Mouse (Mus musculus): ENCODE data around the gene Tas2r113. TPM values are rescaled to one million over a fixed set of nuclear protein-coding genes. Genes with fewer than 3 reads are reported as not detected.
"Not testable (repeated sequence)": the region's sequence is repeated elsewhere in the genome, so short reads cannot be mapped to it uniquely, and the experiment has no call there.

Gene Tas2r113
- polyA plus RNA-seq (2015; fragmentation: Nextera tagmentation; extraction: Ambion mirVana), result not detected in 2 replicates

GRCm38 (mm10) chr6:132892711-132893110 lies at the start of gene Tas2r113:
Gene Tas2r113, plus strand, starts transcription at chr6:132893011.
- Histone ChIP-seq H3K9ac (replicated peaks; ENCODE audit: low read depth) (no peak within 1 kb of the TSS), H3K27ac (ENCODE audit: low read length) (no peak within 1 kb of the TSS), H3K4me1 (ENCODE audit: insufficient read depth, low read depth, low read length) (no peaks in the 10 kb centered on the region), H3K36me3 (ENCODE audit: insufficient read depth, low read length) (no peaks in the 10 kb centered on the region), H3K9me3 (ENCODE audit: low read length) (no peaks in the 10 kb centered on the region), H3K27me3 (replicated peaks; ENCODE audit: insufficient read depth, low read length) (no peaks in the 10 kb centered on the region), H3K4me2 (replicated peaks; ENCODE audit: low read depth, low read length) (no peak within 1 kb of the TSS), H3K4me3 (ENCODE audit: low read depth, low read length) (no peak within 1 kb of the TSS)
- DNase-seq (ENCODE audit: low spot score) (no peak), ATAC-seq (no peak)
- no peak for TF ChIP-seq CTCF (IDR thresholded peaks at IDR 0.05)
- no peak for TF ChIP-seq EP300 (IDR thresholded peaks at IDR 0.05)
- WGBS, result 61% methylated on average over 1 of the region's 1 CpGs

DNA sequence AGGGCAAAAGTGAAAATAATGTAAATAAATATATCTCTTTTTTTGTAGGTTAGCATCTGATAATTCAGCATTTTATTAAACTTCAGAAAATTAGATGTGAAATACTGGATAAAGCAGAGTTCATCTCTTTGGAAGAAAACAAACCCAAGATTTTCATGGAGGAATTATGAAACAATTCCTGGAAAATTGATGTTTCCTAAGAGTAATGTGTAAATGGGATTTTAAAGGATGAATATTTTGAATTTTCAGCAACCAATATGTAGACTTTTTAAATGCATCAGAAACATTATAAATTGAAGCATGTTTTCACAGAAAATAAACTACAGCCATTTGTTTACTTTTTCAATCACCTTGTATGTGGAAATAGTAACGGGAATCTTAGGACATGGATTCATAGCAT lies 46.0 kb upstream of the Tas2r113 start, which contains the start of gene Tas2r123:
Gene Tas2r123, plus strand, starts transcription at position 301 of the 400 bp plus-strand sequence.
- DNase-seq (ENCODE audit: low spot score), result no peak
- H3K4me1 ChIP-seq (ENCODE audit: insufficient read depth, low read depth, low read length), result no peaks in the 10 kb centered on the region
- no peaks in the 10 kb centered on the region for H3K27me3 ChIP-seq (replicated peaks; ENCODE audit: insufficient read depth, low read length)
- H3K4me3 ChIP-seq (ENCODE audit: low read depth, low read length), result no peak within 1 kb of the TSS
- no peaks in the 10 kb centered on the region for H3K36me3 ChIP-seq (ENCODE audit: insufficient read depth, low read length)
- no peak within 1 kb of the TSS for H3K9ac ChIP-seq (replicated peaks; ENCODE audit: low read depth)
- ATAC-seq, result no peak
- H3K27ac ChIP-seq (ENCODE audit: low read length), result no peak within 1 kb of the TSS
- H3K4me2 ChIP-seq (replicated peaks; ENCODE audit: low read depth, low read length), result no peak within 1 kb of the TSS
- TF ChIP-seq CTCF (IDR thresholded peaks at IDR 0.05), result no peak
- no peak for TF ChIP-seq EP300 (IDR thresholded peaks at IDR 0.05)
- WGBS, result 57% methylated on average over 1 of the region's 1 CpGs
- H3K9me3 ChIP-seq (ENCODE audit: low read length), result no peaks in the 10 kb centered on the region

DNA sequence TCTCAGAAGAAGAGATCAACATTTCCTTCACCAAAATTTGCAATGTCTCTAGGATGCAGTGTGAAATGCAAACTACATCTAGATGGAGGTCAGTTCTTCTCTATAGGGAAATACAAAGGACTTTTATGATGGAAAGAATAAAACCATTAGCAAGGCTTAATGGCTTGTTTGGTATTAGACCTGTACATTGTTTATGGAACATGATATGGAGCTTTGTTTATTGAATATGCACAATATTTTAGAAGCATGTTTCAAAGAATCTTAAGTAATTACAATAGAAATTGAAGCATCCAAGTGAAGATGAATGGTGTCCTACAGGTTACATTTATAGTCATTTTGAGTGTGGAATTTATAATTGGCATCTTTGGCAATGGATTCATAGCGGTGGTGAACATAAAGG lies 37.7 kb upstream of the Tas2r113 start, which contains the start of gene Tas2r116:
Gene Tas2r116, plus strand, starts transcription at position 301 of the 400 bp plus-strand sequence.
- Histone ChIP-seq H3K27ac (ENCODE audit: low read length) (no peak within 1 kb of the TSS), H3K4me3 (ENCODE audit: low read depth, low read length) (no peak within 1 kb of the TSS), H3K36me3 (ENCODE audit: insufficient read depth, low read length) (no peaks in the 10 kb centered on the region), H3K4me1 (ENCODE audit: insufficient read depth, low read depth, low read length) (no peaks in the 10 kb centered on the region), H3K4me2 (replicated peaks; ENCODE audit: low read depth, low read length) (no peak within 1 kb of the TSS), H3K9me3 (ENCODE audit: low read length) (no peaks in the 10 kb centered on the region), H3K9ac (replicated peaks; ENCODE audit: low read depth) (no peak within 1 kb of the TSS), H3K27me3 (replicated peaks; ENCODE audit: insufficient read depth, low read length) (no peaks in the 10 kb centered on the region)
- TF ChIP-seq EP300 (IDR thresholded peaks at IDR 0.05) (no peak), CTCF (IDR thresholded peaks at IDR 0.05) (no peak)
- 66% methylated on average over 1 of the region's 1 CpGs for WGBS
- ATAC-seq, result no peak
- no peak for DNase-seq (ENCODE audit: low spot score)

DNA sequence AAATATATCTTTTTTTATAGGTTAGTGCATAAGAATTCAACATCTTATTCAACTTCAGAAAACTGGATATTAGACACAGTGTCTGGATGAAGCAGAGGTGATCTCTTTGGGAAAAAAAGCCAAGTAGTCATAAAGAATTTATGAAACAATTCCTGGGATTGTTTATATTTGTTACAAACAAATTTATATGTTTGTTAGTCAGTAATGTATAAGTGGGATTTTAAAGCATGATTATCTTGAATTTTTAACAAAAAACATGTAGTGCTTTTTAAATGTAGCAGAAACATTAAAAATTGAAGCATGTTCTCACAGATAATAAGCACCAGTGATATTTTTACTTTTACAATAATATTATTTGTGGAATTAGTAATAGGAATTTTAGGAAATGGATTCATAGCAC lies 25.1 kb upstream of the Tas2r113 start, which contains the start of gene Tas2r110:
Gene Tas2r110, plus strand, starts transcription at position 301 of the 400 bp plus-strand sequence.
- ATAC-seq, result no peak

DNA sequence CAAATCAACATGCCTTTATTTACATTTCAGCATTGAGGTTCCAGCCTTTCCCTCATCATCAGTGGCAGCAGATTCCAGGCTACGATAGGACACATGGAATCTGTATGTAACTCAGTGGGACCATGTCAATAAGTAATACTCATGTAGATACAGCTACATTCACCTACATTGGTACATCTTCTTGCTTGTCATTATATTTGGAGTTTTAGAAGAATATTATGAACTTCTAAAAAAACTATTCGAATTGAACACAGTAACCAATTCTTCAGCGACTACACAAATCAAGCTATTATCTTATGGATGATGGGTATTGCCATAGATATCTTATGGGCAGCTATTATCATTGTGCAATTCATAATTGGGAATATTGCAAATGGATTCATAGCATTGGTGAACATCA lies 16.5 kb downstream of the Tas2r113 start, which contains the start of gene Tas2r125:
Gene Tas2r125, plus strand, starts transcription at position 301 of the 400 bp plus-strand sequence.
- Histone ChIP-seq H3K4me2 (replicated peaks; ENCODE audit: low read depth, low read length) (no peak within 1 kb of the TSS), H3K9ac (replicated peaks; ENCODE audit: low read depth) (no peak within 1 kb of the TSS), H3K36me3 (ENCODE audit: insufficient read depth, low read length) (no peaks in the 10 kb centered on the region), H3K27me3 (replicated peaks; ENCODE audit: insufficient read depth, low read length) (no peaks in the 10 kb centered on the region), H3K4me3 (ENCODE audit: low read depth, low read length) (no peak within 1 kb of the TSS), H3K27ac (ENCODE audit: low read length) (no peak within 1 kb of the TSS), H3K4me1 (ENCODE audit: insufficient read depth, low read depth, low read length) (no peaks in the 10 kb centered on the region), H3K9me3 (ENCODE audit: low read length) (no peaks in the 10 kb centered on the region)
- ATAC-seq (no peak), DNase-seq (ENCODE audit: low spot score) (no peak)
- no peak for TF ChIP-seq CTCF (IDR thresholded peaks at IDR 0.05)
- no peak for TF ChIP-seq EP300 (IDR thresholded peaks at IDR 0.05)
- WGBS, result 78% methylated on average over 3 of the region's 3 CpGs

More for the DNA sequence above, 25.1 kb upstream of the Tas2r113 start, which contains the start of gene Tas2r110:
- Histone ChIP-seq H3K4me3 (ENCODE audit: low read depth, low read length) (no peak within 1 kb of the TSS), H3K9me3 (ENCODE audit: low read length) (no peaks in the 10 kb centered on the region), H3K27ac (ENCODE audit: low read length) (no peak within 1 kb of the TSS), H3K4me2 (replicated peaks; ENCODE audit: low read depth, low read length) (no peak within 1 kb of the TSS), H3K27me3 (replicated peaks; ENCODE audit: insufficient read depth, low read length) (no peaks in the 10 kb centered on the region), H3K9ac (replicated peaks; ENCODE audit: low read depth) (no peak within 1 kb of the TSS), H3K36me3 (ENCODE audit: insufficient read depth, low read length) (no peaks in the 10 kb centered on the region), H3K4me1 (ENCODE audit: insufficient read depth, low read depth, low read length) (no peaks in the 10 kb centered on the region)
- no peak for TF ChIP-seq CTCF (IDR thresholded peaks at IDR 0.05)
- TF ChIP-seq EP300 (IDR thresholded peaks at IDR 0.05), result no peak
- DNase-seq (ENCODE audit: low spot score), result no peak

- not testable (repeated sequence) for ATAC-seq; H3K9me3 ChIP-seq (ENCODE audit: low read length); DNase-seq (ENCODE audit: low spot score); H3K4me2 ChIP-seq (replicated peaks; ENCODE audit: low read depth, low read length); H3K36me3 ChIP-seq (ENCODE audit: insufficient read depth, low read length); H3K4me1 ChIP-seq (ENCODE audit: insufficient read depth, low read depth, low read length); H3K9ac ChIP-seq (replicated peaks; ENCODE audit: low read depth); H3K27me3 ChIP-seq (replicated peaks; ENCODE audit: insufficient read depth, low read length); H3K27ac ChIP-seq (ENCODE audit: low read length); H3K4me3 ChIP-seq (ENCODE audit: low read depth, low read length)
Observed at GRCm38 (mm10) chr6:132941376-132941775, 48.6 kb downstream of the Tas2r113 start.

Other genes starting within 250 kb of the Tas2r113 start
- gene A630073D07Rik, start 241.5 kb upstream of the Tas2r113 start, polyA plus RNA-seq (2015; fragmentation: Nextera tagmentation; extraction: Ambion mirVana), result not detected in 2 replicates
- gene Tas2r120, start 236.1 kb upstream of the Tas2r113 start, polyA plus RNA-seq (2015; fragmentation: Nextera tagmentation; extraction: Ambion mirVana), result not detected in 2 replicates
- not detected in 2 replicates for gene Tas2r121, start 192.0 kb upstream of the Tas2r113 start, polyA plus RNA-seq (2015; fragmentation: Nextera tagmentation; extraction: Ambion mirVana)
- not detected in 2 replicates for gene Tas2r122, start 181.1 kb upstream of the Tas2r113 start, polyA plus RNA-seq (2015; fragmentation: Nextera tagmentation; extraction: Ambion mirVana)
- not detected in 2 replicates for gene Tas2r115, start 155.0 kb upstream of the Tas2r113 start, polyA plus RNA-seq (2015; fragmentation: Nextera tagmentation; extraction: Ambion mirVana)
- gene Tas2r124, start 138.3 kb upstream of the Tas2r113 start, polyA plus RNA-seq (2015; fragmentation: Nextera tagmentation; extraction: Ambion mirVana), result not detected in 2 replicates
- not detected in 2 replicates for gene Tas2r102, start 130.9 kb upstream of the Tas2r113 start, polyA plus RNA-seq (2015; fragmentation: Nextera tagmentation; extraction: Ambion mirVana)
- gene Tas2r136, start 114.8 kb upstream of the Tas2r113 start, polyA plus RNA-seq (2015; fragmentation: Nextera tagmentation; extraction: Ambion mirVana), result not detected in 2 replicates
- not detected in 2 replicates for gene Tas2r117, start 90.2 kb upstream of the Tas2r113 start, polyA plus RNA-seq (2015; fragmentation: Nextera tagmentation; extraction: Ambion mirVana)
- not detected in 2 replicates for gene Tas2r123, start 45.9 kb upstream of the Tas2r113 start, polyA plus RNA-seq (2015; fragmentation: Nextera tagmentation; extraction: Ambion mirVana)
- gene Tas2r116, start 37.6 kb upstream of the Tas2r113 start, polyA plus RNA-seq (2015; fragmentation: Nextera tagmentation; extraction: Ambion mirVana), result not detected in 2 replicates
- not detected in 2 replicates for gene Tas2r110, start 25.0 kb upstream of the Tas2r113 start, polyA plus RNA-seq (2015; fragmentation: Nextera tagmentation; extraction: Ambion mirVana)
- not detected in 2 replicates for gene Tas2r125, start 16.6 kb downstream of the Tas2r113 start, polyA plus RNA-seq (2015; fragmentation: Nextera tagmentation; extraction: Ambion mirVana)
- not detected in 2 replicates for gene Tas2r129, start 58.1 kb downstream of the Tas2r113 start, polyA plus RNA-seq (2015; fragmentation: Nextera tagmentation; extraction: Ambion mirVana)
- not detected in 2 replicates for gene Tas2r131, start 64.9 kb downstream of the Tas2r113 start, polyA plus RNA-seq (2015; fragmentation: Nextera tagmentation; extraction: Ambion mirVana)
- not detected in 2 replicates for gene Tas2r109, start 88.0 kb downstream of the Tas2r113 start, polyA plus RNA-seq (2015; fragmentation: Nextera tagmentation; extraction: Ambion mirVana)
- gene Tas2r103, start 144.1 kb downstream of the Tas2r113 start, polyA plus RNA-seq (2015; fragmentation: Nextera tagmentation; extraction: Ambion mirVana), result not detected in 2 replicates
- gene Tas2r140, start 162.8 kb downstream of the Tas2r113 start, polyA plus RNA-seq (2015; fragmentation: Nextera tagmentation; extraction: Ambion mirVana), result not detected in 2 replicates
- gene Smim10l1, start 211.9 kb downstream of the Tas2r113 start, polyA plus RNA-seq (2015; fragmentation: Nextera tagmentation; extraction: Ambion mirVana), result 86.1 and 91.8 TPM in 2 replicates